Mouse (Mus musculus) lung, postnatal 0 days (tissue): Measurements from ENCODE around the gene Armh1.

Experiments
- CTCF ChIP-seq: IDR thresholded peaks from 2 replicates; pipeline ENCODE4 v1.5.1; 2016; ENCODE audit warnings: antibody characterized with exemption, mild to moderate bottlenecking
- EP300 ChIP-seq: IDR thresholded peaks from 2 replicates; pipeline ENCODE4 v1.6.1; 2016; ENCODE audit warnings: antibody characterized with exemption, mild to moderate bottlenecking, control low read depth

- no peak for TF ChIP-seq CTCF
- TF ChIP-seq EP300: no peak
These were observed 17.7 kb downstream of the Armh1 start for GRCm38 (mm10) chr4:117234166-117234741.
